Mouse (Mus musculus) megakaryocyte-erythroid progenitor cell, adult 5-6 weeks (primary cell): ENCODE results near the gene Gsn. TPM values are rescaled to one million over a fixed set of nuclear protein-coding genes. Genes with fewer than 3 reads are reported as not detected.

Source experiments
- ATAC-seq: replicated peaks from 2 replicates; pipeline ENCODE4 v1.8.0; 2016; ENCODE audit warnings: mild to moderate bottlenecking, inconsistent platforms; ENCODE audit not compliant: severe bottlenecking, poor library complexity, low FRiP score, low TSS enrichment
- total RNA-seq, 2 experiments: library from RNA; stranded (forward) in 1 of 2; stranded (reverse) in 1 of 2; fragments of 200-1000, 215-1000 nt in 1 of 2; fragments of >200 nt in 1 of 2; fragmentation: Nextera tagmentation in 1 of 2; gene quantifications; 2 replicates each; pipeline ENCODE4 v1.2.3; 2014 to 2017

Gene Gsn
- total RNA-seq, 2 experiments from 2014 or later, result 5.2 to 15.8 TPM

- ATAC-seq, result no peak
These were observed 15.6 kb downstream of the Gsn start for GRCm38 (mm10) chr2:35271817-35272216.

GRCm38 (mm10) chr2:35272881-35273280 is 16.7 kb downstream of the Gsn start:
- ATAC-seq, result no peak

- no peak for ATAC-seq
These were observed 17.4 kb downstream of the Gsn start for GRCm38 (mm10) chr2:35273536-35273935.

- no peak for ATAC-seq
These were observed 21.5 kb downstream of the Gsn start for GRCm38 (mm10) chr2:35277686-35278085.

- ATAC-seq, result no peak
These were observed 22.4 kb downstream of the Gsn start for GRCm38 (mm10) chr2:35278371-35279210.

GRCm38 (mm10) chr2:35280001-35280400 is 23.8 kb downstream of the Gsn start:
- no peak for ATAC-seq

- peak; percentile 54 for ATAC-seq
These were observed 26.0 kb downstream of the Gsn start for GRCm38 (mm10) chr2:35282214-35282613.

GRCm38 (mm10) chr2:35283997-35284396 is 27.8 kb downstream of the Gsn start:
- no peak for ATAC-seq

- no peak for ATAC-seq
These were observed 29.0 kb downstream of the Gsn start for GRCm38 (mm10) chr2:35285209-35285608.

- ATAC-seq, result no peak
These were observed 30.9 kb downstream of the Gsn start for GRCm38 (mm10) chr2:35287017-35287620.

GRCm38 (mm10) chr2:35288758-35289635 is 32.8 kb downstream of the Gsn start:
- peak; percentile 56 for ATAC-seq

- no peak for ATAC-seq
These were observed 35.7 kb downstream of the Gsn start for GRCm38 (mm10) chr2:35291856-35292255.

GRCm38 (mm10) chr2:35292700-35293099 is 36.5 kb downstream of the Gsn start:
- ATAC-seq, result peak; percentile 35

GRCm38 (mm10) chr2:35293291-35293690 is 37.1 kb downstream of the Gsn start:
- no peak for ATAC-seq

- peak; percentile 80 for ATAC-seq
These were observed 41.6 kb downstream of the Gsn start for GRCm38 (mm10) chr2:35297703-35298332.

- no peak for ATAC-seq
These were observed 43.3 kb downstream of the Gsn start for GRCm38 (mm10) chr2:35299437-35299836.

- no peak for ATAC-seq
These were observed 46.1 kb downstream of the Gsn start for GRCm38 (mm10) chr2:35302049-35302885.

- ATAC-seq, result no peak
These were observed 52.0 kb downstream of the Gsn start for GRCm38 (mm10) chr2:35308166-35308565.
